Mouse (Mus musculus): ENCODE measurements around the gene Hemk1.

Gene Hemk1

DNA sequence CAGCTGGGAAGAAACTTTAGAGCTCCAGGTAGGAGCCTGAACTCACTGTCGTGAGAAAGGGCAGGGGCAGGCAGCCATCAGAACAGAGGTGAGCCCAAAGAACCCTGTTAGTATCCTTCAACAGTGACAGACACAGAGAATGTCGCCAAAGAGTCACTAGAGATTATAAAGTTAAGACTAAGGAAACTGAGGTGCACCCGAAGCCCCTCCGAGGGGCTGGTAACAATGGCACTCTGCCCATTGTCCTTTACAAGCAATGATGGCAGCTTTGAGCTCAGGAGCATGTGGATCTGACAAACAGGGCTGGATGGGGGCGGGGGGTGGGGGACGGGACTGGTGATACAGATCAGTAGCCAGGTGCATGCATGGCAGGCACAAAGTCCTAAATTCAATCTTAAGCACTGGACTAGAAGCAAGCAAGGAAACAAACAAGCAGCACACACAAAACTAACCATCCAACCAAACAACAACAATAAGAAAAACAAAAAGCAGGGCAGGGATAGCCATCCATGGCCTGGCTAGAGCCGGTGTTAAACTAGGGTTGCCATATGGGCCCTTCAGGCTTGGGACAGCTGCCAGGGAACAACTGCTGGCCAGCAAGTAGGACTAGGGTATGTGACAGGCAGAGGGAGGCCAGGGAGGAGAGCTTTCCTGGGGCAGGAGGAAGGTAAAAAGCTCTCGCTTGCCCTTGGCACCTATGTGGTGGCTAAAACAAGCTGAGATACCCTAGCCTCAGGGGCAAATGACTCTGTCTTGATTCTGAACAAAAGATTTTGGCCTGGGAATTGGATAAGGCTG is 5.2 kb upstream of the Hemk1 start:
- peak; percentile 96 for DNase-seq

DNA sequence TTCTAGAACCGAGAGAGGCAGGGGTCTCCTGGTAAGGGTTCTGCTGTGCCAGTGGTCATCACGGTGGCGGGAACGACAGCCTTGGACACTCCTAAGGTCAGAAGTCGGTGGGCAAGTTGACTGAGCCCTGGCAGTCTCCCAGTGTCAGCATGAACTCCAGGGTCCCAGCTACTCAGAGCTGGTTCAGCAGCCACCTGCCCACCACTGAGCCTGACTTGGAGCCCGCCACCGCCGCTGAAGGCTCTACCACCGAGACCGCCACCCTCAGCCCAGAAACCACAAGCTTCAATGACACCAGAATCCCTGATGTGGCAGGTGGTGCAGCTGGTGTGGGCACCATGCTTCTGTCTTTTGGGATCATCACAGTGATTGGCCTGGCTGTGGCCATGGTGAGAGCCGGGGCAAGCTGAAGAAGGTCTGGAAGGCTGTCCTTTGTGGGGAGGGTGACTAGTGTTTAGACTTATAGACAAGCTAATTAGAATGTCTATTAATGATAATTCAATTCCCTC is 4.1 kb upstream of the Hemk1 start:
- DNase-seq = no peak

GRCm38 (mm10) chr9:107340911-107341645 is 2.9 kb upstream of the Hemk1 start:
- peak in 1 of 2 experiments; percentile 52 for DNase-seq

- peak; percentile 97 to 98 for DNase-seq
These were observed 2.2 kb upstream of the Hemk1 start, which contains the start of gene 6430571L13Rik for GRCm38 (mm10) chr9:107340267-107340859. 6430571L13Rik (plus strand) TSS chr9:107340602.

DNA sequence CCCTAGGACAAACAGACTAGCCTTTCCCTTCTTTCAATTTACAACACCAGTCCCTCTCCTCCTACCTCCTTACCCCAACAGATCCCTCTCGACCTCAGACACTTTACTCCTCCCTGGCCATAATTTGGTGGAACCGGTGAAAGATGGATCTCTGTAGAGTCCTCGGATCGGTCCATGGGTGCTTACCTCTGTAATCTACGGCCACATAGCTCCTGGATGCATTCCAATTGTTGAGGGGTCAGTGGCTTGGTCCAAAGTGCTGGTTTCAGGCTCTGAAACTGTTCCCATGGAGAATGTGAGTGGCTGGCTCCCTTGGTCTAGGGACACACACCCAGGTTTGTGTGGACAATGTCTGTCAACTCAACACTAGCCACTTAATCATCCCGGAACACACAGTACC is 1.8 kb downstream of the Hemk1 start:
- DNase-seq = no peak

DNA sequence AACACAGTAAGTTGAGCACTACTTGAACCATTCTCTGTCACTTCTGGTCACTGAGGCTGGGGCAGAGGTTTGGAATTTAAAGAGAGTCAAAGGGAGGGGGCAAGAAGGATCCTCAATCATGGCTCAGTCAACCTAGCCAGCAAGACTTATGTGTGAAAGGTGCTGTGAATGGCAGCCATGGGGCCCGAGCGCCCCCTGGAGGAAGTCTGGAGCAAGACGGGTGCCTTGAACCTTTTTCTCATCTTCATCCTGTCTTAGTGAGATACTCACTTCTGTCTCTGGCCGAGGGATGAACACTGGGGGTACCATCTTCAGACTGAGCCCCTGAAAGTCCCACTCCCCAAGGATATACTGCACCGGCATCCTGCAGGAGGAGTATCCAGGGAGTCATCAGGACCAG is 2.2 kb downstream of the Hemk1 start:
- peak; percentile 82 for DNase-seq

DNA sequence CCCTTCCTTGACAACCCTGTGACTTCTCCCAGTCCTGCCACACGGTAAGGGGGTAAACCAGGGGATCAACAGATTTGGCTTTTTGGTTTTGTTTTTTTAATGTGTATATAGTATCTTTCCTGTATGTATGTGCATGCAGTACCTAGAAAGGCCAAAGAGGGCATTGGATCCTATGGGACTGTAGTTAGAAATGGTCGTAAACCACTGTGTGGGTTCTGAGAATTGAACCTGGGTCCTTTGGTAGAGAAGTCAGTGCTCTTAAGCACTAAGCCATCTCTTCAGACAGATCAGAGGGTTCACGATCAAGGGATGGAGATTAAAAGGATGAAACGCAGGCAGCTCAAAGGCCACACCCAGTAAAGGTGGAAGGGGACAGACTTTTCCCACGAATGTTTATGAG is 3.1 kb downstream of the Hemk1 start:
- no peak for DNase-seq

DNA sequence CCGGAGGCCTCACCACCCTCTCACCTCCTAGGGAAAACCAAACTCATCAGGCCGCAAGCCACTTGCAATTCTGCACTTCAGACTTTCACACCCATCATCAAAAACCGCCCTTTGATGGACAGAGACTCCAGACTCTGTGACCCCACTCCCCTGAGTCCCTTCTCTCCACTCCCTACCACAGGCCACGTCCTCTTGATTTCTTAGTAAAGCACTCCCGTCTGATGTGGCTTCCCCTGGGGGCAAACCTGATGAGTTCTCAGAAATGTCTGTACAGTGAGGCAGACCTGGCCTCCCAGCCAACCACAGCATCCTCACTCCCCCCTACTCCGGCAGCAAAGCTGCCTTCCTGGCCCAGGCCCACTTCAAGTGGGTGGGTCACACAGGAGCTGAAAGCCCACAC is 3.8 kb downstream of the Hemk1 start:
- no peak for DNase-seq

GRCm38 (mm10) chr9:107333686-107334085 is 4.5 kb downstream of the Hemk1 start:
- DNase-seq = no peak

- DNase-seq = no peak
These were observed 7.4 kb downstream of the Hemk1 start for GRCm38 (mm10) chr9:107330791-107331190.

DNA sequence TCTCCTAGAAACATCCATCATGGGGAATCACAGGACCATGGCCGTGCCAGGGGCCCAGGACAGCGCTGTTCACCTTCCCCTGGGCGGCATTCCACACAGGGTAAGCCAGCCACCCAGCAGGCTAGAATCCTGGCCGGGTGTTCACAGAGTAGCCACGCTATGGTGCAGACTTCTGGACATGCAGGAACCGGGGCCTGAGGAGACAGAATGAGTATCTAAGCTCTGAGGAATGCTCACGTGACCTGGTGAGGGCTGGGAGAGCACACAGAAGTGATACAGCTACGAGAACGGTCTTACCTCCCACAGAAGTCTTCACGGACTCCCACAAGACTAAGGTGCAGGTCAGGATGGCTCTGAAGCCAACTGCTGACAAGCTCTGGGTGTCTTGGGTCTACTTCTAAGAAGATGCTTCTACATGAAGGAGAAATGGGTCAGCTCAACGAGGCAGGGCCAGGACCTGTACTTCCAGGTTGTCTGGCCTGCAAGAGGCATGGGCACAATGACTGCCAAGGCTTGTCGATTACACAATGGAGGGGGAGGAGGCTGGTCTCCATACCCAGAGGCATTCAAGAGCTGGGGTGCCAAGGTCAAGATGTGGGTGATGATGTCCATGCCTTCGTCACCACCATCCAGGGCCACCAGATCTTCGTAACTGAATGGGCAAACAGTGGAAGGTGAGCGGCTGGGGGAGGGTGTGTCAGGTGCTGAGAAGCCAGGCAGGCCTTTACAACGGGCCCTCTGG is 10.1 kb downstream of the Hemk1 start:
- DNase-seq = no peak

DNA sequence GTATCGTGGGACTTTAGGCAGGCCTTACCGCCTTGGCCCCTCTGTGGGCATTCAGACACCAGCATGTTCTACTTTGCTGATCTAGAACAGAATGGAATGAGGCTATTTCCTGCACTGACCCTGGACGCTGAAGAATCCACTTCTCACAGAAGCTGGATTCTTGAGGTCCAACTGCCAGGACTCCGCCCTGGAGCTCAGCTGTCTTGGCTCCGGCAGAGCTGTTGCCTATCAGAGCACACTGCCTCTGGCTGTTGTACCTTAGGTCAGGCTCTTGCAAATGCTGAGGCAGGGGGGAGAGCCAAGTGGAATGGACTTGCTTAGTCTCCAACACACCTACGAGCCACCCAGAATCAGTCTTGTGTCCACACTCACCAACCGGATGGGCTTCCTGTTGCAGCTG is 12.2 kb downstream of the Hemk1 start:
- no peak for DNase-seq

GRCm38 (mm10) chr9:107324799-107325561 is 13.2 kb downstream of the Hemk1 start:
- no peak for DNase-seq

GRCm38 (mm10) chr9:107323558-107323957 is 14.6 kb downstream of the Hemk1 start:
- DNase-seq = peak; percentile 60 to 66

- DNase-seq = no peak
These were observed 15.6 kb downstream of the Hemk1 start for GRCm38 (mm10) chr9:107322461-107323050.

GRCm38 (mm10) chr9:107315791-107316190 is 22.4 kb downstream of the Hemk1 start:
- no peak for DNase-seq

GRCm38 (mm10) chr9:107313926-107314325 is 24.2 kb downstream of the Hemk1 start:
- DNase-seq = no peak

GRCm38 (mm10) chr9:107312811-107313584 is 25.2 kb downstream of the Hemk1 start:
- DNase-seq = no peak

GRCm38 (mm10) chr9:107309600-107309999 is 28.6 kb downstream of the Hemk1 start:
- DNase-seq = no peak

- DNase-seq = no peak
These were observed 29.0 kb downstream of the Hemk1 start for GRCm38 (mm10) chr9:107309171-107309570.
